Mouse (Mus musculus) T-helper 1 cell (primary cell): ENCODE measurements around the gene Selp.

Source experiments
- in situ Hi-C: fragments of 300-600 bp; cut with MboI, MseI; formaldehyde crosslinking; loops from one replicate; pipeline ENCODE4 v1.15.1; 2025; ENCODE audit warnings: high pct_unique_total_duplicates

Gene Selp

GRCm38 (mm10) chr1:164176856-164177255, 61.8 kb downstream of the Selp start:
- in situ Hi-C loops: no loop called here

GRCm38 (mm10) chr1:164178429-164178828, 63.4 kb downstream of the Selp start:
- in situ Hi-C loops: no loop called here

- in situ Hi-C loops: no loop called here
Observed at GRCm38 (mm10) chr1:164184142-164184870, 69.2 kb downstream of the Selp start.

- in situ Hi-C loops: no loop called here
Observed at GRCm38 (mm10) chr1:164184871-164185223, 69.8 kb downstream of the Selp start.

GRCm38 (mm10) chr1:164185316-164185715, 70.3 kb downstream of the Selp start:
- in situ Hi-C loops: no loop called here

GRCm38 (mm10) chr1:164187002-164187560, 72.0 kb downstream of the Selp start:
- in situ Hi-C loops: no loop called here

GRCm38 (mm10) chr1:164199551-164199950, 84.5 kb downstream of the Selp start:
- in situ Hi-C loops: no loop called here
